Mouse (Mus musculus) adrenal gland (tissue): ENCODE results near the gene Pth2.

Experiments used
- microRNA-seq, 2 experiments: library from miRNA; unstranded; fragments of <30 nt; microRNA quantifications; one replicate each; pipeline ENCODE4; 2019

Pth2 gene

Small RNAs within 50 kb of the gene (microRNA-seq; reads per million reads assigned to microRNA genes)
- gene Mir7055 = 0 reads per million in 2 experiments
